Mouse (Mus musculus) bone marrow, adult 2 months (tissue): ENCODE data around the gene Wbp2.

ENCODE experiments used
- CTCF ChIP-seq: fragments of 200-500 bp; IDR thresholded peaks from 2 replicates; pipeline ENCODE4 v1.5.1; 2011; ENCODE audit warnings: low read length, control low read depth; ENCODE audit not compliant: control insufficient read depth, insufficient read depth
- POLR2A ChIP-seq: fragments of 200-500 bp; IDR thresholded peaks from 2 replicates; pipeline ENCODE4 v1.6.1; 2011; ENCODE audit warnings: low read depth, mild to moderate bottlenecking, control low read depth, low read length, borderline replicate concordance; ENCODE audit not compliant: control insufficient read depth

DNA sequence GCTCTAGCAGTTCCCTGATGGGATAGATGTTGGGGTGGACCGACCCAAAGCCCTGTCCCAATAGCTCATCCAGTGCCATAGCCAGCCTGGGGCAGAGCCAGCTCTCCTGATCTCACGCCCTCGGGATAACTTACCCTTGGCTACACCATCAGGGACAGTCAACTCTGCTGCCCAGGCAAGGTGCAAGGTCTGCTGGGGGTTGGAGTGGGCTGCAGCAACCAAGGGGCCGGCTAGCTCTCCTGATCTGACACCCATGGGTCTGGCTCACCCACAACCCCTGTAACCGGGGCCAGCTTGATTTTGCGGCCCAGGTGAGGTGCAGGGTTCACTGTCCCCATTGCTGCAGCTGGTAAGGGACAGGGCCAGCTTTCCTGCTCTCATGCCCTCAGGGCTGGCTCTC, 4.8 kb upstream of the Wbp2 start:
- TF ChIP-seq CTCF (no peak), POLR2A (no peak)
